Mouse (Mus musculus) bone marrow, adult 2 months (tissue): ENCODE measurements around the gene Mr1.

Experiments used
- CTCF ChIP-seq: fragments of 200-500 bp; IDR thresholded peaks from 2 replicates; pipeline ENCODE4 v1.5.1; 2011; ENCODE audit warnings: low read length, control low read depth; ENCODE audit not compliant: control insufficient read depth, insufficient read depth
- POLR2A ChIP-seq: fragments of 200-500 bp; IDR thresholded peaks from 2 replicates; pipeline ENCODE4 v1.6.1; 2011; ENCODE audit warnings: low read depth, mild to moderate bottlenecking, control low read depth, low read length, borderline replicate concordance; ENCODE audit not compliant: control insufficient read depth

DNA sequence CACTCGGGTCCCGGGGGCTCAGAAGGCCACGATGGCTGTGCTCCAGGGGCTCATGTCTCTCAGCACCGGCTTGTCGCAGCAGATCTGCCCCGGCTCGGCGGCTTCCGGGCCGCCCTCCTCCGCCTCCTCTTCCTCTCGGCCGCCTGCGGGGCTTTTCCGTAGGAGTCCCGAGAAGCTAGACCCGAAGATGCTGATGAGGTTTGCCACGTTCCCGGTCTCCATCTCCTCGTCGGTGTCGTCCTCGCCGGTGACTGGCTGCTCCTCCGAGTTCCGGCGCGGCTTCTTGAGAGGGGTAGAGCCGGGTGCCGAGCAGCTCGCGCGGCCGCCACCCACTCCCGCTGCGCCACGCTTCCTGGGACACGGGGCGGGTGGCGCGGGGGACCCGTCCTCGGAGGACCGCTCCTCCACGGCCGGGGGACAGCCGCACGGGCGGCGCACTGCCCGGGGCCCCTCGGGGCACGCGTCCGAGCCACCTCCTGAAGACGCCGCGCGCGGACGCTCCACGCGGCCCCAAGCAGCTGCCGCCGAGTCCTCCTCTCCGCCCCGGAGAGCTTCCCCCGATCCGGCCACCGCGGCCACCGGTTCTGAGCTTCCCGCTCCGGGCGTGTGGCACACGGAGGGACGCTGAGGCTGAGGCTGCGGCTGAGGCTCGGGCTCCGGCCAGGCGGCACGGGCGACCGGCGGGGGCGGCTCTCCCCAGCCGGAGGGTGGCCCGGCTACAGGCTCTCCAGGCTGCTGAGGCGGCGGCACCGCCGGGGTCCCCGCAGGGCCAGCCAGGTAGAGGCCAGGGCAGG lies 47.9 kb downstream of the Mr1 start:
- TF ChIP-seq POLR2A (peak; percentile 5; the same call in 1 of the 2 replicates), CTCF (no peak)
